Mouse (Mus musculus): ENCODE measurements at regions not wholly inside any gene's neighbourhood (a gene's known extent, or its start where the extent isn't known, plus 50 kb on each side); places are given as distances from the start of the nearest gene placed in this dataset.

DNA sequence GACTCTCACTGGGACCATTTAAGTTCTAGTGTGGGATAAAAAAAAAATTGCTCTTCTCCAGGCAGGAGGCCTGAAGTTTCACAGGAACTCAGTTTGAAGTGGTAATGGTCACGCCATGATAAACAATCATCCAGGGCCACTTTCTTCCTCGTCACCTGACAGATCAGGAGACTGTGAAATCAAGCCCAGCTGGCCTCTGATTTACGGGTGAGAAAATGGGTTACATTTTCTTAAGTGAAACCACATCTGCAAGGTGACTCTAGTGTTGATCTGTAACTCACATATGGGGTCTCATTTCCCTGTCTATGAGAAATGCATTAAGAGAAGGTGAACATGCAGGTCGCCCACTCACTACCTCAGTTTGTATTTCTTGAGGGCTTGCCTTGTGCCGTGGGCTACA, 178.8 kb downstream of the Il20rb start:
- ATAC-seq (replicated peaks; ENCODE audit: insufficient number of reproducible peaks, low FRiP score, low TSS enrichment, low read depth), result no peak
- no peak overlapping the region for H3K4me3 ChIP-seq (ENCODE audit: low read depth, low read length)
- H3K4me1 ChIP-seq (ENCODE audit: control insufficient read depth, insufficient read depth, low read length), result no peaks in the 10 kb centered on the region
- WGBS, result 47% methylated on average over 5 of the region's 5 CpGs
- no peaks in the 10 kb centered on the region for H3K9me3 ChIP-seq (replicated peaks; ENCODE audit: control insufficient read depth, low read length)
- H3K36me3 ChIP-seq (replicated peaks; ENCODE audit: control insufficient read depth, insufficient read depth, low read depth, low read length), result no peaks in the 10 kb centered on the region
- no peak overlapping the region for H3K9ac ChIP-seq (replicated peaks; ENCODE audit: low read length)
- peak; percentile 22 for DNase-seq (ENCODE audit: low spot score)
- H3K4me2 ChIP-seq (ENCODE audit: low read depth, low read length), result no peak overlapping the region
- H3K27me3 ChIP-seq (ENCODE audit: control insufficient read depth, insufficient read depth, low read length), result no peaks in the 10 kb centered on the region
- no peak overlapping the region for H3K27ac ChIP-seq (replicated peaks; ENCODE audit: low read depth, low read length)

DNA sequence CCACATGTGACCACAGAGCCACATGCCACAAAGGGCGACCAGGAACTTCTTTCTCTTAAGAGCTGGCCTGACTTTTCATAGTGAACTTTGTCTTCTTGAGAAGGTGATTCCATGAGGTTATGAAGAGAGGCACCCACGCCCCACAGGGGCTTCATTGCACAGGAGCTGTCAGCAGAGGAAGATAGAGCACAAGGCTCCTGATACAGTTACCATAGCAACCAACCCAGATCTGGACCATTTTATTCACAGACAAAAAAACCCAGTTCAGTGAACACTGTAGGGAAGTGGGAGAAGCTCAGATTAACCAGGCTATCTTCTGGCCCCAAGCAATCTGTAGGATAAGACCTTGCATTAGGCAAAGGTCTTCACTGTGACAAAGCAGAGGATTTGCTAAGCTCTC, 179.2 kb downstream of the Il20rb start:
- DNase-seq (ENCODE audit: low spot score) (no peak), ATAC-seq (replicated peaks; ENCODE audit: insufficient number of reproducible peaks, low FRiP score, low TSS enrichment, low read depth) (no peak)
- H3K9ac ChIP-seq (replicated peaks; ENCODE audit: low read length), result no peak overlapping the region
- no peaks in the 10 kb centered on the region for H3K27me3 ChIP-seq (ENCODE audit: control insufficient read depth, insufficient read depth, low read length)
- no peaks in the 10 kb centered on the region for H3K4me1 ChIP-seq (ENCODE audit: control insufficient read depth, insufficient read depth, low read length)
- H3K27ac ChIP-seq (replicated peaks; ENCODE audit: low read depth, low read length), result no peak overlapping the region
- no peak overlapping the region for H3K4me2 ChIP-seq (ENCODE audit: low read depth, low read length)
- H3K4me3 ChIP-seq (ENCODE audit: low read depth, low read length), result no peak overlapping the region
- H3K36me3 ChIP-seq (replicated peaks; ENCODE audit: control insufficient read depth, insufficient read depth, low read depth, low read length), result no peaks in the 10 kb centered on the region
- 74% methylated on average over 2 of the region's 2 CpGs for WGBS
- no peaks in the 10 kb centered on the region for H3K9me3 ChIP-seq (replicated peaks; ENCODE audit: control insufficient read depth, low read length)

- Histone ChIP-seq H3K4me2 (ENCODE audit: low read depth, low read length) (no peak overlapping the region), H3K9me3 (replicated peaks; ENCODE audit: control insufficient read depth, low read length) (no peaks in the 10 kb centered on the region), H3K9ac (replicated peaks; ENCODE audit: low read length) (no peak overlapping the region), H3K27me3 (ENCODE audit: control insufficient read depth, insufficient read depth, low read length) (no peaks in the 10 kb centered on the region), H3K27ac (replicated peaks; ENCODE audit: low read depth, low read length) (no peak overlapping the region), H3K36me3 (replicated peaks; ENCODE audit: control insufficient read depth, insufficient read depth, low read depth, low read length) (no peaks in the 10 kb centered on the region), H3K4me3 (ENCODE audit: low read depth, low read length) (no peak overlapping the region), H3K4me1 (ENCODE audit: control insufficient read depth, insufficient read depth, low read length) (no peaks in the 10 kb centered on the region)
- ATAC-seq (replicated peaks; ENCODE audit: insufficient number of reproducible peaks, low FRiP score, low TSS enrichment, low read depth) (no peak), DNase-seq (ENCODE audit: low spot score) (no peak)
- WGBS, result 68% methylated on average over 6 of the region's 6 CpGs
Measured at GRCm38 (mm10) chr9:100303762-100304161, 182.8 kb downstream of the Il20rb start.

- ATAC-seq (replicated peaks; ENCODE audit: insufficient number of reproducible peaks, low FRiP score, low TSS enrichment, low read depth), result no peak
- H3K27me3 ChIP-seq (ENCODE audit: control insufficient read depth, insufficient read depth, low read length), result no peaks in the 10 kb centered on the region
- 63% methylated on average over 12 of the region's 12 CpGs for WGBS
Measured at GRCm38 (mm10) chr9:100301613-100302012, 185.0 kb downstream of the Il20rb start.

DNA sequence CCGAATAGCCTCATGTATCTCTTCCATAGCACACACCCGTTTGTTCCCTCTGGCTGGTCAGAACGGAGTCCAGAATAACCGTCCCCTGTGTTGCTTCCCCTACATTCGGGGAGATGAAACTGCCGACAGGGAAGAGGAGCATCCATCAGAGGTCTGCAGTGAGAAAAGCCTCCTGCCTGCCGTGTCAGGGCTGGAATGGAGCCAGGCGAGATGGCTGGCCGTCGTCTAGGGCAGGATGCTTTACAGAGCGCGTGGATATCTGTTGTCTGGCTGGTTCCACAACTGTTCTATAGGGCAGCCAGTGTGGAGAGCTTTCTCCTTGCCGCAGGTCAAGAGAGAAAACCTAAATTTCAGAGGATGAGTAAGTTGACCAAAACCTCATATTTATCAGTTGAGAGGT, 209.2 kb downstream of the Il20rb start:
- DNase-seq (ENCODE audit: low spot score) (no peak), ATAC-seq (replicated peaks; ENCODE audit: insufficient number of reproducible peaks, low FRiP score, low TSS enrichment, low read depth) (no peak)
- no peaks in the 10 kb centered on the region for H3K4me1 ChIP-seq (ENCODE audit: control insufficient read depth, insufficient read depth, low read length)
- H3K36me3 ChIP-seq (replicated peaks; ENCODE audit: control insufficient read depth, insufficient read depth, low read depth, low read length), result no peaks in the 10 kb centered on the region
- H3K27ac ChIP-seq (replicated peaks; ENCODE audit: low read depth, low read length), result no peak overlapping the region
- no peak overlapping the region for H3K4me3 ChIP-seq (ENCODE audit: low read depth, low read length)
- H3K27me3 ChIP-seq (ENCODE audit: control insufficient read depth, insufficient read depth, low read length), result no peaks in the 10 kb centered on the region
- H3K9me3 ChIP-seq (replicated peaks; ENCODE audit: control insufficient read depth, low read length), result no peaks in the 10 kb centered on the region
- no peak overlapping the region for H3K4me2 ChIP-seq (ENCODE audit: low read depth, low read length)
- WGBS, result 85% methylated on average over 13 of the region's 13 CpGs
- no peak overlapping the region for H3K9ac ChIP-seq (replicated peaks; ENCODE audit: low read length)

More at GRCm38 (mm10) chr9:100301613-100302012, 185.0 kb downstream of the Il20rb start:
- Histone ChIP-seq H3K9me3 (replicated peaks; ENCODE audit: control insufficient read depth, low read length) (no peaks in the 10 kb centered on the region), H3K36me3 (replicated peaks; ENCODE audit: control insufficient read depth, insufficient read depth, low read depth, low read length) (no peaks in the 10 kb centered on the region), H3K4me2 (ENCODE audit: low read depth, low read length) (no peak overlapping the region), H3K9ac (replicated peaks; ENCODE audit: low read length) (no peak overlapping the region), H3K4me3 (ENCODE audit: low read depth, low read length) (no peak overlapping the region), H3K4me1 (ENCODE audit: control insufficient read depth, insufficient read depth, low read length) (no peaks in the 10 kb centered on the region), H3K27ac (replicated peaks; ENCODE audit: low read depth, low read length) (no peak overlapping the region)
- peak; percentile 11 for DNase-seq (ENCODE audit: low spot score)

- Histone ChIP-seq H3K9ac (replicated peaks; ENCODE audit: low read length) (no peak overlapping the region), H3K27me3 (ENCODE audit: control insufficient read depth, insufficient read depth, low read length) (no peaks in the 10 kb centered on the region), H3K9me3 (replicated peaks; ENCODE audit: control insufficient read depth, low read length) (no peaks in the 10 kb centered on the region), H3K27ac (replicated peaks; ENCODE audit: low read depth, low read length) (no peak overlapping the region), H3K4me2 (ENCODE audit: low read depth, low read length) (no peak overlapping the region), H3K4me3 (ENCODE audit: low read depth, low read length) (no peak overlapping the region), H3K4me1 (ENCODE audit: control insufficient read depth, insufficient read depth, low read length) (no peaks in the 10 kb centered on the region), H3K36me3 (replicated peaks; ENCODE audit: control insufficient read depth, insufficient read depth, low read depth, low read length) (no peaks in the 10 kb centered on the region)
- WGBS, result 24% methylated on average over 16 of the region's 16 CpGs
- DNase-seq (ENCODE audit: low spot score), result peak; percentile 15
- ATAC-seq (replicated peaks; ENCODE audit: insufficient number of reproducible peaks, low FRiP score, low TSS enrichment, low read depth), result 0 out of 2 replicates have a peak, but pooled peaks have one; percentile 48
Measured at GRCm38 (mm10) chr9:100266528-100267387, 219.8 kb downstream of the Il20rb start.

GRCm38 (mm10) chr9:100252409-100252808, 234.2 kb downstream of the Il20rb start:
- ATAC-seq (replicated peaks; ENCODE audit: insufficient number of reproducible peaks, low FRiP score, low TSS enrichment, low read depth), result no peak

More at GRCm38 (mm10) chr9:100252409-100252808, 234.2 kb downstream of the Il20rb start:
- H3K27me3 ChIP-seq (ENCODE audit: control insufficient read depth, insufficient read depth, low read length), result no peaks in the 10 kb centered on the region
- H3K27ac ChIP-seq (replicated peaks; ENCODE audit: low read depth, low read length), result no peak overlapping the region
- 80% methylated on average over 10 of the region's 10 CpGs for WGBS
- no peak for DNase-seq (ENCODE audit: low spot score)
- H3K9ac ChIP-seq (replicated peaks; ENCODE audit: low read length), result no peak overlapping the region
- H3K4me3 ChIP-seq (ENCODE audit: low read depth, low read length), result no peak overlapping the region
- H3K9me3 ChIP-seq (replicated peaks; ENCODE audit: control insufficient read depth, low read length), result no peaks in the 10 kb centered on the region
- H3K36me3 ChIP-seq (replicated peaks; ENCODE audit: control insufficient read depth, insufficient read depth, low read depth, low read length), result no peaks in the 10 kb centered on the region
- no peak overlapping the region for H3K4me2 ChIP-seq (ENCODE audit: low read depth, low read length)
- H3K4me1 ChIP-seq (ENCODE audit: control insufficient read depth, insufficient read depth, low read length), result no peaks in the 10 kb centered on the region
